Mouse (Mus musculus) hindbrain, embryonic 12.5 days (tissue): ENCODE measurements at regions not wholly inside any gene's neighbourhood (a gene's known extent, or its start where the extent isn't known, plus 50 kb on each side); places are given as distances from the start of the nearest gene placed in this dataset.

ENCODE experiments used
- ATAC-seq: fragments of 200-750 bp; cut with Nextera tagmentation; 2 replicates; pipeline ENCODE4 v1.8.0; 2017; ENCODE audit warnings: moderate TSS enrichment; ENCODE audit not compliant: low FRiP score
- H3K27ac ChIP-seq: fragments of 300-500 bp; sonication (generic); 2 replicates; pipeline ENCODE4 v1.5.1; 2016; ENCODE audit warnings: mild to moderate bottlenecking
- H3K27me3 ChIP-seq: fragments of 300-500 bp; sonication (generic); 2 replicates; pipeline ENCODE4 v1.6.1; 2016; ENCODE audit warnings: mild to moderate bottlenecking
- H3K36me3 ChIP-seq: fragments of 300-500 bp; sonication (generic); 2 replicates; pipeline ENCODE4 v1.6.1; 2016; ENCODE audit warnings: mild to moderate bottlenecking
- H3K4me1 ChIP-seq: fragments of 300-500 bp; sonication (generic); 2 replicates; pipeline ENCODE4 v1.6.1; 2016
- H3K4me2 ChIP-seq: fragments of 300-500 bp; sonication (generic); replicated peaks from 2 replicates; pipeline ENCODE4 v1.6.1; 2016; ENCODE audit warnings: mild to moderate bottlenecking
- H3K4me3 ChIP-seq: fragments of 300-500 bp; sonication (generic); 2 replicates; pipeline ENCODE4 v1.5.1; 2016; ENCODE audit warnings: mild to moderate bottlenecking
- H3K9ac ChIP-seq: fragments of 300-500 bp; sonication (generic); 2 replicates; pipeline ENCODE4 v1.6.1; 2016; ENCODE audit warnings: mild to moderate bottlenecking, moderate library complexity
- H3K9me3 ChIP-seq: fragments of 300-500 bp; sonication (generic); replicated peaks from 2 replicates; pipeline ENCODE4 v1.6.1; 2016; ENCODE audit warnings: mild to moderate bottlenecking
- WGBS: fragments of 180-500 bp; shearing (Covaris S2); methylation state at CpG from one replicate; pipeline ENCODE4 v1.1.7; 2016; 5-methylcytosine and 5-hydroxymethylcytosine counted together

DNA sequence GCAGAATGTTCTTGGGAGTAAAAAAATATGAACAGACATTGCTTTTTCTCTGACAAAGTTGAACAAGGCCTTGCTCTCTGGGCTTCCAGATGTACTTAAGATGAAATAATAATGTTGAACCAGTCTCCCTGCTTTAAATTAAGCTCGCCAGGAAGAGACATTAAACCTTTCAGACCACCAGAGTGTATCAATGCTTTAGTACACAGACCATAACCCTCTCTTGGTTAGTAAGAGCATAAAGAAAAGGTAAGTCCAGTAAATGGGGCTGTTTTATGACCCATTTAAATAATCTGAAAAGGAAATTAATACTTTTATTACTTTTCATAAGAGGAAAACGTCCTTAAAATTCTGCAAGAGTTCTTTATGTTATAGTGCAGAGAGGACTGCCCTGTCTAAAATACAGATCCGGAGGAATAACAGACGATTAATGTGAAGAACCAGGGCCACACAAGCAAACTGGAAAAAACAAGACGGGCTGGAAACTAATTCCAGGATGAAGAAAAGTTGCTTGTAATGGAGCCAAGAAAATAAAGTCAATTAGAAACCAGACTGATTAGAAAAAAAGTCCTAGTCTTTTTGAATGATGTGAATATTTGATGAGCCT lies 74.4 kb downstream of the Mettl11b start:
- H3K4me1 ChIP-seq: no peaks in the 10 kb centered on the region
- no peaks in the 10 kb centered on the region for H3K27me3 ChIP-seq
- H3K4me3 ChIP-seq: no peak overlapping the region
- H3K36me3 ChIP-seq: no peaks in the 10 kb centered on the region
- H3K27ac ChIP-seq: no peak overlapping the region
- H3K4me2 ChIP-seq: no peak overlapping the region
- ATAC-seq: no peak
- H3K9me3 ChIP-seq: no peaks in the 10 kb centered on the region
- 84% methylated on average over 5 of the region's 5 CpGs for WGBS
- H3K9ac ChIP-seq: no peak overlapping the region

DNA sequence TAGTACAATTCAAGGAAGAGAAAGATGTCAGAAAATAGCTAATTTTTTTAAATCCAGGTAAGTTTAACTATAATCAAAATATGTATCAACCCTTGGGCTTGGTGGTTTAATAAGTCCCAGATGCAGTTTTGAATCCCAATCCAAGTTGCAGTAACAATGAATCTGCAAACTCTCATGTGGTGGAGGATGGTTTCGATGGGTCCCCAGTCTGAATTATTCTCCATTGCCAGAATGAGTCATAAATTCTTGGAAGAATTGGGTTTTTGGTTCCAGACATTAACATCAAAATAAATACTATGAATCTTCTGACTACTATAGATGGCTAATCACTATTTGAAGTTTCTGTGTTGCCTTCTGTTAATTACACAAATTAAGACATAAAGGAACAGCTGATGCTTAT lies 82.9 kb downstream of the Mettl11b start:
- Histone ChIP-seq H3K9ac (no peak overlapping the region), H3K4me1 (0 out of 2 replicates have a peak, but pooled peaks cover 7% of the 10 kb centered on the region), H3K36me3 (no peaks in the 10 kb centered on the region), H3K27me3 (no peaks in the 10 kb centered on the region), H3K4me2 (no peak overlapping the region), H3K4me3 (no peak overlapping the region), H3K27ac (no peak overlapping the region), H3K9me3 (no peaks in the 10 kb centered on the region)
- no peak for ATAC-seq
- 93% methylated on average over 1 of the region's 1 CpGs for WGBS

DNA sequence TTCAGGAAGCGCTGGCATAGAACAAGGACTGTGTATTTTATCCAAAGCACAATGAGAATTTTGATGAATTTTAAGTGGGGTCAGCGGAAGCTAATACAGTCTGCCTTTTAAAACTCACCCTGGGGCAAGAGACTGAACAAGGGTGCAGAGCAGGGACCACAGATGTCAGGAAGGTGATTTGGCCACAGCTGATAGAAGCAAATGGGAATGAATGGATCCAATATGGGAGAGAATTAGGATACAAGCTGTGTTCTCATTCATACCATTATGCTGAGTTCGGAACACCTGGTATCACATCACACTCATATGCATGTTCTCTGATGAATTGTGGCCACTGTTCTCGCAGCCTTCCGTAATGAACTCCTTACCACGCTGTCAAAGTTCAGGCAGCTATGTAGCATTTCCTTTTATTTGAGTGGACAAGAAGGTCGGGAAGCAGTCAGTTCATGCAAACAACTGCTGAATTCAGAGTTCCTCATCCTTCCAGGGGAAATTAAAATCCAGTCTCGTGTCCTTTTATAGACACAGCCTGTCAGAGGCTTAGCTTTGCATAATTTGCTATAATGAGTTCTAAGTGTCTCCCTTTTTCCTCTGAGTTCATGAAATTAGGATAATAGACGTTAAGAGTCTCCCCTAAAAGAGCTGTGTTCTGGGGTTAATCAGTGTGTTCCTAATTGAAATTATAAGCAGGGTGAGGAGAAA lies 84.4 kb downstream of the Mettl11b start:
- no peaks in the 10 kb centered on the region for H3K27me3 ChIP-seq
- no peak overlapping the region for H3K4me3 ChIP-seq
- no peak overlapping the region for H3K27ac ChIP-seq
- H3K9me3 ChIP-seq: no peaks in the 10 kb centered on the region
- no peak overlapping the region for H3K4me2 ChIP-seq
- whole genome bisulfite sequencing: 41% methylated on average over 9 of the region's 9 CpGs
- no peaks in the 10 kb centered on the region for H3K36me3 ChIP-seq
- H3K4me1 ChIP-seq: 0 out of 2 replicates have a peak, but pooled peaks cover 7% of the 10 kb centered on the region
- peak; percentile 71 for ATAC-seq
- H3K9ac ChIP-seq: no peak overlapping the region

DNA sequence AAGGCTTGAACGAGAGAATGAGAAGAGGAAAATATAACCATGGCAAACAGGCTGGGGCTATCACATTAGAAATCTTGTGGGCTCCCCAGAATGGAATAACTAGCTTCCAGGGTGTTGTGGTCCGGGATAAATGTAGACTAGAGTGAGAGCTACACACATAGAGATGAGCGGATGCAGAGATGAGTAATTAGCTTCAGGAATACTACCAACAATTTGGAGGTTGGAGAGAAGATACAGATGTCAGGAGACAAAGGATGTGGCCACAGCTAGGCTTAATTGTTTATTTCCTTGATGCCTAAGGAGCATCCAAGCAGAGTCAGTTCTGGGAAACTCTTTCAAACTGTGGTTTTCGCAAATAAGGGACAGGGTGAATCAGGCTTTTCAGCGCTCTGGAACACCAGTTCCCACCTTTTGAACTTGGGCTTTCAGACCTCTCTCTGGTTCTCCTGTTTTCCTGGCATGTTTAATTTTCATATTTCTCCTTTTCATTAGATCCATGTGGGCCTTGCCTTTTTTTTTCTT lies 94.7 kb downstream of the Mettl11b start:
- no peak overlapping the region for H3K27ac ChIP-seq
- WGBS: 95% methylated on average over 5 of the region's 5 CpGs
- H3K4me2 ChIP-seq: no peak overlapping the region
- H3K9ac ChIP-seq: no peak overlapping the region
- ATAC-seq: no peak
- no peak overlapping the region for H3K4me3 ChIP-seq
- H3K4me1 ChIP-seq: no peaks in the 10 kb centered on the region
- no peaks in the 10 kb centered on the region for H3K9me3 ChIP-seq
- H3K27me3 ChIP-seq: no peaks in the 10 kb centered on the region
- no peaks in the 10 kb centered on the region for H3K36me3 ChIP-seq

DNA sequence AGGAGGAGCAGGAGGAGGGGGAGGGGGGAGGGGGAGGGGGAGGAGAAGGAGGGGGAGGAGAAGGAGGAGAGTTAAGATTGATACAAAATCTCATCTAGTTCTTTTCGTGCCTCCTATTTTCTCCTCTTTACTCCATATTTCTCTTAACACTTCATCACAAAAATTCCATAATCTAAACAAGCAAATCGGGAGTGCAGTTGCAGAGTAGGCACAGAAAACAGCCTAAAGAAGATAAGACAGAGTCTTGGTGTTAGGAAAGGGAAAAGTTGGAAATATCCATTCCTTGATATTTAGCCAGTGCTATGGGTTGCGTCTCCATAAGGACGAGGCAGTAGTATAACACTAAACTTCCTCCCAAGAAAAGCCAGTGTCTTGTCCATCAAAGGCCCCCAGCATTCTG lies 100.1 kb downstream of the Mettl11b start:
- WGBS: 87% methylated on average over 4 of the region's 4 CpGs
- no peaks in the 10 kb centered on the region for H3K4me1 ChIP-seq
- H3K4me3 ChIP-seq: no peak overlapping the region

DNA sequence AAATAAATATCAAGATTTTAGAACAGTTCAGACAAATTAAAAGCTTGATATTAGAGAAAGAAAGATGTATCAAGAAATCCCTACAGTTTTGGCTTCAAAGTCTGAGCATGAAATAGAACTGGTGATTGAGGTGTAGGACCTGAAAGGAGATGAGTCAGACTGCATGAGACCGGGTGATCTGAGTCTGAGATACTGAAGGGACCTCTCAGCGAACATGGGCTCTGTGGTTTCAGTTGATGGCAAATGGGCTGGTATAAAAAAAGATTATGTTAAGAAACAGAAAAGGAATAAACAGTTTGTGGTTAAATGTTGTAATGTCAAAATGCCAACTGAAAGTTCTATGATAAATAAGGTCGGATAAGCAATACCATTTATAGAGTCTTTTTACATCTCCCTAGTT lies 103.7 kb downstream of the Mettl11b start:
- Histone ChIP-seq H3K9ac (no peak overlapping the region), H3K9me3 (no peaks in the 10 kb centered on the region), H3K4me2 (no peak overlapping the region), H3K4me1 (no peaks in the 10 kb centered on the region), H3K4me3 (no peak overlapping the region), H3K27ac (no peak overlapping the region), H3K27me3 (no peaks in the 10 kb centered on the region), H3K36me3 (no peaks in the 10 kb centered on the region)
- no peak for ATAC-seq
- WGBS: 94% methylated on average over 3 of the region's 3 CpGs

More for the DNA sequence above, 100.1 kb downstream of the Mettl11b start:
- no peak overlapping the region for H3K9ac ChIP-seq
- no peak overlapping the region for H3K4me2 ChIP-seq
- no peak overlapping the region for H3K27ac ChIP-seq
- H3K9me3 ChIP-seq: no peaks in the 10 kb centered on the region
- no peak for ATAC-seq
- H3K36me3 ChIP-seq: no peaks in the 10 kb centered on the region
- no peaks in the 10 kb centered on the region for H3K27me3 ChIP-seq

DNA sequence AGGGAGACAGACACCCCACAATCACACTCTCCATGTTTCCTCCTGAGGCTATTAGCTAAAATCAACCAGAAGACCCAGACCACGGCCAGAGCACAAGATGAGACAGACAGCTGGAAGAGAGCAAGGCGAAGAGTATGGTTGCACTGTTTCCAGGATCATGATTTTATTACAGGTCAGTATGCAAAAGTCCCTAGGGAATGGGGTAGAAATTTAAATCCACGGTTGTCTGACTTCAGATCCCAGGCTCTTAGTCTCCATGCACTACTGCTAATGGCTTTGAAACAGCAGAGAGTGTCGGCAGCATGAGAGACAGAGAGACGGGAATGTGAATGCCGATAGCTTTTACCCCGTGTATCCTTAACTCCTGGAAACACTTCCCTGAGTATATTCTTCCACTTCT lies 105.2 kb downstream of the Mettl11b start:
- ATAC-seq: no peak
- Histone ChIP-seq H3K4me2 (no peak overlapping the region), H3K9me3 (no peaks in the 10 kb centered on the region)

DNA sequence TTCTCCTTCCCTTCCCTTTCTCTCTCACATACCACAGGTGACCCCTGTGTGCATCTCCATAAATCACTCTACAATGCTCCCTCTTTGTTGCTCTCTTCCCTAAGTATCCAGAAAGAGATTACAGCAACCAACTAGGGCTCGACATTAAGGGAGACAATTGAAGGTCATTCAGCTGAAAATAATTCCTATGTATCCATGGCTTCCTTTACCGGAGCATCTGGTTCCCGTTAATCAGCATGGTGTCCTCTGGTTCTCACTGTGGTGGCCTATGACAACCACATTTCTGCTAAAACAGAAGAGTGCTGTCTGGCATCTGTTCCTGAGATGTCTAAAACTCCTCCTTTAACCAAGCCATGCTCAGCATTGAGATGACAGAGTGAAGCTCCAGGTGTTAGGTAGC lies 106.9 kb downstream of the Mettl11b start:
- ATAC-seq: no peak; the same call in 1 of the 2 replicates
- no peaks in the 10 kb centered on the region for H3K4me1 ChIP-seq

More for the DNA sequence above, 105.2 kb downstream of the Mettl11b start:
- no peaks in the 10 kb centered on the region for H3K36me3 ChIP-seq
- H3K4me3 ChIP-seq: no peak overlapping the region
- no peaks in the 10 kb centered on the region for H3K27me3 ChIP-seq
- H3K27ac ChIP-seq: no peak overlapping the region
- H3K9ac ChIP-seq: no peak overlapping the region
- no peaks in the 10 kb centered on the region for H3K4me1 ChIP-seq
- WGBS: 59% methylated on average over 7 of the region's 7 CpGs

DNA sequence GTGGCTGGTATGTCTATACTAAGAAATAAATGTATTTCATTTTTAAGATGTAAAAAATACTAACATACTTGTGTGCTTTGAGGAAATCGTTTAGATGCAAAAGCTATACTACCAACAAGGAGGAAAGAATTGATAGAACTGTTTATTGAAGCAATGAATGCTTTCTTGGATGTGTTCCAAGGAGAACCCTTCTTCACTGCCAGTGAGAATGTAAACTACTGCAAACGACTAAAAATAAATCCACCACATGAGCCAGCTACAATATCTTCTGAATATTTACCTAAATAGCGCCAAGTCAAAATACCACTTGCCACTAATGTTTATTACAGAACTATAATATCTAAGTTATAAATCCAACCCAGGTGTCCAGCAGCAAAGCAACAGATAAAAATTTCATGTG lies 108.4 kb downstream of the Mettl11b start:
- Histone ChIP-seq H3K27me3 (no peaks in the 10 kb centered on the region), H3K4me3 (no peak overlapping the region), H3K4me1 (no peaks in the 10 kb centered on the region), H3K9ac (no peak overlapping the region), H3K9me3 (no peaks in the 10 kb centered on the region), H3K27ac (no peak overlapping the region), H3K36me3 (no peaks in the 10 kb centered on the region), H3K4me2 (no peak overlapping the region)
- ATAC-seq: no peak
- WGBS: 83% methylated on average over 3 of the region's 3 CpGs

More for the DNA sequence above, 106.9 kb downstream of the Mettl11b start:
- Histone ChIP-seq H3K27me3 (no peaks in the 10 kb centered on the region), H3K9ac (no peak overlapping the region), H3K36me3 (no peaks in the 10 kb centered on the region), H3K27ac (no peak overlapping the region), H3K9me3 (no peaks in the 10 kb centered on the region), H3K4me2 (no peak overlapping the region), H3K4me3 (no peak overlapping the region)
- WGBS: 21% methylated on average over 3 of the region's 3 CpGs

DNA sequence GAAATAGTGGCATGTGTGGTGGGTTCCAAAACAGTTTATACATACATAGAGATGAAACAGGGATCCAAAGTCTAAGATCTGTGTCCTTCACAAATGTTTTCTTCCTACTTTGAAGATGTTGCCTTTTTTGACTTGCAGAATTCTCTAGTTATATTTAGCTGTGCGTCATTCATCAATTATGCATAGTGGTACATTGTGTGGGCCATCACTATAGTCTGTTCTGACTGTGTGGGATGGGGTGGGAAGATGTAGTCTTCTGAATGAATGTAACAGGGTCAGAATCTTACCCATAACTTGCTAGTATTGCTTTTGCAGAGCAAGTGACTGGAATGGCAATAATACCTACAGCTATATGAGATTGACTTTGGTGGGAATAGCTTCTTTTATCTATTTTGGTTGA lies 116.6 kb downstream of the Mettl11b start:
- Histone ChIP-seq H3K9ac (no peak overlapping the region), H3K27me3 (no peaks in the 10 kb centered on the region), H3K27ac (no peak overlapping the region), H3K4me1 (no peaks in the 10 kb centered on the region), H3K4me2 (no peak overlapping the region), H3K4me3 (no peak overlapping the region), H3K36me3 (no peaks in the 10 kb centered on the region), H3K9me3 (no peaks in the 10 kb centered on the region)
- ATAC-seq: no peak
- WGBS: 95% methylated on average over 1 of the region's 1 CpGs

DNA sequence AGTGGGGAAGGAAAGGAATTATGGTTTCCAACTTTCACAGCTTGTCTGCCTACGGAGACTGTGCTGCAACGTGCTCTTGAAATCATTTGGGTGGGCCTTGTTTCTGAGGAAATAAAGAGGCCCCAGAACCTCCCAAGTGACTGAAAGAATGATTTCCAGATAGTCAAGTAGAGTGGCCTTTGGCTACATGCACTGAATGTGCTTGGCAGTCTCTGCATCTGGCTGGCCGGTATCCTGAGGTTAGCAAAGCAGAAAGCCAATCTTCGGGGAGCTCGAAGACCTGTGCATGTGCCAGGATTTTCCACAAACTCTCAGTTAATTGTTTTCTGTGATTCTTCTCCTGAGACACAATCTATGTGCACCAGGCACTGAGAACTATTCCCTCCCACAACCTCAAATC lies 117.3 kb downstream of the Mettl11b start:
- Histone ChIP-seq H3K27ac (no peak overlapping the region), H3K4me1 (no peaks in the 10 kb centered on the region), H3K36me3 (no peaks in the 10 kb centered on the region), H3K9me3 (no peaks in the 10 kb centered on the region), H3K27me3 (no peaks in the 10 kb centered on the region), H3K4me3 (no peak overlapping the region), H3K9ac (no peak overlapping the region), H3K4me2 (no peak overlapping the region)
- WGBS: 76% methylated on average over 5 of the region's 5 CpGs
- no peak for ATAC-seq

DNA sequence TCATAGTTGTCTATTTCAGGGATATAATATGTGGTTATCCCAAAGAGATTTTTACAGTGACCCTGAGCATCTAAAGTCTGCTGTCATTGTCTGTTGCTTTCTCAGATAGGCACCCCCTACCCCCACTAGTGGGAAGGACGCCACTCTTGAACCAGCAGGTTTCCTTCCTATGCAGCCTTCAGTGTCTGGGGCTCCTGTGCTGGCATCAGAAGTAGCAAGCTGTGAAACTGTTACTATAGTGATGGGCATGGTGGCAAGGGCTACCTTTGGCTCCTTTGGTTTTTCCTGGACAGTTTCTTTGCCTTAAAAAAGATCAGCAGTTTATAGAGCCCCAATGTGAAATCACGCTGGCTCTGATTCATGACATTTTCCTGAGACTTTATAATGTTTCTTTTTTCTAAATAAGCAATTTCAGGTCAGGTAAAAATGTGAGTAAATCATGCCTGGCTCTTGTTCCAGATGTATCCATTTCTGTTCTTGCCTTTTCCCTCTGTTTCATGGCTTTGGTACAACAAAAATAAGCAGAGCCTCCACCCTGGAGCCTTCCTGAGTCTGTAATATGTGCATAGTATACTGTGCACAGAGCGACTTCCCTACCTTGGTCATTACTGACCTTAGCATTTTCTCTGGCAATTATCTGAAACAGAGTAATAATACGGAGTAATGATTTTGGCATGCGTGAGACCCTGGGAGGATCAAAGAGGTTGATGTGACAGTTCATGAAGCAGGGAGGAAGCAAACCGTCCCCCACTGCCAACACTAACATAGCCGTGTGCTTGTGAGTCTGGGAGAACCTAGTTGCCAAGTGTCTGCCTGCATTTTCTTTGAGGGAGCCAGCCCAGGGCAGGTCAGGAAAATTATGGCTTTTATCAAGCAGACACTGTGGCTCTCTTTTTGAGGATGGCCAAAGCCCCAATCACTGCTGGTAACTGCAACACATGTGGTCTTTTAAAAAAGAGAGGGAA lies 124.8 kb downstream of the Mettl11b start:
- no peaks in the 10 kb centered on the region for H3K4me1 ChIP-seq
- H3K27ac ChIP-seq: no peak overlapping the region
- no peaks in the 10 kb centered on the region for H3K36me3 ChIP-seq
- no peak overlapping the region for H3K4me3 ChIP-seq
- no peak overlapping the region for H3K9ac ChIP-seq
- H3K9me3 ChIP-seq: no peaks in the 10 kb centered on the region
- H3K4me2 ChIP-seq: no peak overlapping the region
- no peak for ATAC-seq
- H3K27me3 ChIP-seq: no peaks in the 10 kb centered on the region
- WGBS: 66% methylated on average over 7 of the region's 7 CpGs
